Mouse (Mus musculus) lung, postnatal 10 days (tissue): ENCODE measurements around the gene Adssl1.

Experiments
- DNase-seq: peaks from one replicate; pipeline ENCODE4 v3.0.0; 2021

Adssl1 gene

GRCm38 (mm10) chr12:112593951-112594915 lies 25.6 kb upstream of the Adssl1 start:
- peak; percentile 41 for DNase-seq

GRCm38 (mm10) chr12:112594989-112595388 lies 24.9 kb upstream of the Adssl1 start:
- DNase-seq, result no peak

GRCm38 (mm10) chr12:112595626-112596025 lies 24.2 kb upstream of the Adssl1 start:
- no peak for DNase-seq

- no peak for DNase-seq
These were observed 23.4 kb upstream of the Adssl1 start for GRCm38 (mm10) chr12:112596454-112596853.

- no peak for DNase-seq
These were observed 22.8 kb upstream of the Adssl1 start for GRCm38 (mm10) chr12:112596891-112597500.

GRCm38 (mm10) chr12:112597618-112598017 lies 22.2 kb upstream of the Adssl1 start:
- no peak for DNase-seq

- DNase-seq, result no peak
These were observed 20.6 kb upstream of the Adssl1 start for GRCm38 (mm10) chr12:112599198-112599597.

GRCm38 (mm10) chr12:112599942-112600611 lies 19.8 kb upstream of the Adssl1 start:
- no peak for DNase-seq

- DNase-seq, result peak; percentile 47
These were observed 15.8 kb upstream of the Adssl1 start for GRCm38 (mm10) chr12:112604022-112604421.

- peak; percentile 81 for DNase-seq
These were observed 14.9 kb upstream of the Adssl1 start for GRCm38 (mm10) chr12:112604709-112605649.

- peak; percentile 88 for DNase-seq
These were observed 14.1 kb upstream of the Adssl1 start for GRCm38 (mm10) chr12:112605766-112606165.

- no peak for DNase-seq
These were observed 12.8 kb upstream of the Adssl1 start for GRCm38 (mm10) chr12:112606998-112607397.

- DNase-seq, result no peak
These were observed 10.8 kb upstream of the Adssl1 start for GRCm38 (mm10) chr12:112609031-112609430.

- no peak for DNase-seq
These were observed 3.2 kb upstream of the Adssl1 start for GRCm38 (mm10) chr12:112616668-112617067.

GRCm38 (mm10) chr12:112617184-112617583 lies 2.7 kb upstream of the Adssl1 start:
- no peak for DNase-seq

- peak; percentile 85 for DNase-seq
These were observed 1.9 kb upstream of the Adssl1 start for GRCm38 (mm10) chr12:112617898-112618380.

GRCm38 (mm10) chr12:112618981-112619685 lies 712 bp upstream of the Adssl1 start:
- peak; percentile 49 for DNase-seq

GRCm38 (mm10) chr12:112620354-112621061 lies 663 bp downstream of the Adssl1 start:
- no peak for DNase-seq

- DNase-seq, result no peak
These were observed 2.1 kb downstream of the Adssl1 start for GRCm38 (mm10) chr12:112621900-112622299.

- peak; percentile 74 for DNase-seq
These were observed 3.9 kb downstream of the Adssl1 start for GRCm38 (mm10) chr12:112623742-112624141.

GRCm38 (mm10) chr12:112625700-112626099 lies 5.9 kb downstream of the Adssl1 start:
- DNase-seq, result no peak
